Mouse (Mus musculus) heart, postnatal 0 days (tissue): ENCODE data around the gene Gm10491.

Experiments
- CTCF ChIP-seq: IDR thresholded peaks from 2 replicates; pipeline ENCODE4 v1.5.1; 2016; ENCODE audit warnings: antibody characterized with exemption, control low read depth, low read depth
- EP300 ChIP-seq: IDR thresholded peaks from 2 replicates; pipeline ENCODE4 v1.6.1; 2016; ENCODE audit warnings: antibody characterized with exemption, low read depth

- TF ChIP-seq EP300: no peak
- TF ChIP-seq CTCF: no peak
These were observed 30.0 kb upstream of the Gm10491 start for GRCm38 (mm10) chrX:7937667-7938066.
